Mouse (Mus musculus) A20 (cell line): ENCODE results near the gene Srpk1.

ENCODE experiments used
- DNase-seq: peaks from one replicate; pipeline ENCODE4 v3.0.0-alpha.2; 2011; ENCODE audit warnings: low read depth, low spot score

Srpk1 gene

GRCm38 (mm10) chr17:28613096-28613495, 9.4 kb downstream of the Srpk1 start:
- DNase-seq, result no peak

GRCm38 (mm10) chr17:28612603-28613002, 9.9 kb downstream of the Srpk1 start:
- no peak for DNase-seq

DNA sequence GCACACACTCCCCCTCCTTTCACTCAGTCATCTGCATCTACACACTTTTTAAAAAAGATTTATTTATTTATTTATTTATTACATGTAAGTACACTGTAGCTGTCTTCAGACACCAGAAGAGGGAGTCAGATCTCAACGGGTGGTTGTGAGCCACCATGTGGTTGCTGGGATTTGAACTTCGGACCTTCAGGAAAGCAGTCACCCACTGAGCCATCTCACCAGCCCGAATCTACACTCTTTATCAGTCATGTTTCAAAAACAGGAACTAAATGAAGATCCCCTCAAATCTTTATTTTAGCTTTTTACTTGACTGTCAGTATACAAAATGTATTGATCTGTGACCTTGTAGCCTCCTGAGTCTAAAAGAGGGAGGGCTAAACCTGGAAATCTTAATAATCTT, 13.0 kb downstream of the Srpk1 start:
- peak; percentile 15 for DNase-seq

GRCm38 (mm10) chr17:28601557-28602250, 20.8 kb downstream of the Srpk1 start:
- no peak for DNase-seq

DNA sequence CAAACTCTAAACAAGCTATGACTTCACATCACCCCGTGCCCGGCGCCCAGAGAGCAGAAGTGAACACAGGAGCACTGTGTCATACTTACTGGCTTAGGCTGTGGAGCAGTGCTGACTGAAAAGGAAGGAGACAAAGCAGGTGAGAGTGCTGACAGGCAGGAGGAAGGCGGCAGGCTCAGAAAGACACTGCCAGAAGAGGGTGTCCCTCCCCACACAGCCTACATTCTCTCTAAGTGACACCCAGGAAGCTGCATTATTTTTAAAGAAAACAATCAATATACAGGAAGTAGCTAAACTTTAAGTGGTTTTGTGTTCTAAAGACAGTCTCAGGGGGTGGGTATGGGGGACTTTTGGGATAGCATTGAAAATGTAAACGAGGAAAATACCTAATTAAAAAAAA, 21.7 kb downstream of the Srpk1 start:
- DNase-seq, result no peak

DNA sequence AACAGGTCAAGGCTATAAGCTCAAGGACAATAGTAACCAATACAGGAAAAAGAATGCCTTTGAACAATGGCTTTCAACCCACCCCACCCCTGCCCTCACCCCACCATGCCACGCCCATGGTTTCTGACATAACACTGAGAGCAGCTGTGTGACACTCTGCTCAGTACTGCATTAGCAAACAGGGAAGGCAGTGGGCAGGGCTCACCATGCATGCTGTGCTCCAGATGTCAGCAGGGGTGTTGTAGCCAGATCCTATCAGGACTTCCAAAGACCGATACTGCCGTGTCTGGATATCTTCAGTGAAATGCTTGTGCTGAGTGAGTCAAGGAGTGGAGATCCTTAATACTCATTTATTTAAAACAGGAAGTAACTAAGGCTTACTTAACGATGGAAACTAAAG, 28.5 kb downstream of the Srpk1 start:
- DNase-seq, result peak; percentile 76

DNA sequence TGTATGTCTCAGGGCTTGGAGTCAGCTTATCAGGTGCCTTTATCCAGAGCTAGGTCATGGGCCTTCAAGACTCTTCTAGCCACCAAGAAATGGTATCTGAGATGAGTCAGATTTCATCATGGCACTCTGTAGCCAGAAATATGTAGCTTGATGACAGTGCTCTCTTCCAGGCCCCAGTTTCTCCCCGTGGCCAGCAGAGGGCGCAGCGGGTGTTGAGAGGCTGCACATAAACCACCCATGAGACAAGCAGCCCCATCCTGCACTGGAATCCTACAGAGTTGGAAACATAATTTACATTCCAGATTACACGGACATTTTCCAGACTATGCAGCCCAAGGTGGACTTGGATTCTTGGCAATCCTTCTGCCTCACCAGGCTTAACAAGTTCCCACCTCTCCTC, 29.5 kb downstream of the Srpk1 start:
- DNase-seq, result peak; percentile 73

GRCm38 (mm10) chr17:28591476-28591875, 31.0 kb downstream of the Srpk1 start:
- DNase-seq, result no peak

DNA sequence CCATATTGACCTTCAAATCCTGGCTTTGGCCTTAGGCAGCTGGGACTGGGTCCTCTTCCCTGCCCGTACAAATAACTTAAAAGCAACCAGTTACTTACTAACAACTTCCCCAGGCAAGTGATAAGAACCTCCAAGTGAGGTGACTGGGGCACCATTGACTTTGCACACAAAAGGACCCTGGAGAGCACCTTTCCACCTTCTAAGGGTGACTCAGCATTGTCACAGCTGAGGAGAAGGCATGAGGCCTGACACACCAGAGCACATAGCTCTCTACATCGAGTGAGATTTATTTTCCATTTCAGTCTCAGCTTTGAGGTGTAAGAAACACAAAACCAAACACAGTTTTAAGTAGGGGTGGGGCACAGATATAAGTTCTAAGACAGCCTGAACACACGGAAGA, 31.9 kb downstream of the Srpk1 start:
- DNase-seq, result no peak

GRCm38 (mm10) chr17:28588591-28588990, 33.9 kb downstream of the Srpk1 start:
- no peak for DNase-seq

DNA sequence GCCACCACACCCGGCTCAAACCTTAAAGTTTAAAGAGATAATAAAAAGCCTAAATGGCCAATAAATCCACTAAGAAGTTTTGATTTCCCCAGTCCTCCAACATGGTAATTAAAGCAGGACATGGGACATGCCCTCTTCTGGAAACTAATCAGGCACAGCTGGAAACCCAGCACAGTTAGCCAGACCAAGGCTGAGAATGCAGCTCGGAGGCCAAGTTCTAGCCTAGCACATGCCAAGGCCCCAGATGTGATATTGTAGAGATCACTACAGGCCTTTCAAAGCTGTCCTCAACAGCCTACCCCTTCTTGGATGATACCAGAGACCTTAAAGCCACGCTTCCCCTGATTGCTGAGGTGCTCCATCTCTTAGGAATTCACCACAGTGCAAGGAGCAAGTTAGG, 36.0 kb downstream of the Srpk1 start:
- no peak for DNase-seq

DNA sequence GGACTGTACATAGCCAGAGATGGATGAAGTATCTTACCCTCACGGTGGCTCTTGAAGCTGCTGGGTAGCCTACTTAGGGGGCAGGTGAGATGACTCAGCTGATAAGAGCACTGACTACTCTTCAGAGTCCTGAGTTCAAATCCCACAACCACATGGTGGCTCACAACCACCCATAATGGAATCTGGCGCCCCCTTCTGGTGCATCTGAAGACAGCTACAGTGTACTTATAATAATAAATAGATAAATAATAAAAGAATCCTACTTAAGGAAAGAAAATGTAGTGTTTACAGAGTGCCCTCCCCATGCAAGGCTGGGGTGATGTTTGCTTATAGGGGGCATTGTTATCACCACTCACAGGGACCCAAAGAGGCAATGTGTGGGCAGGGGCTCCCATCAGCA, 41.5 kb downstream of the Srpk1 start:
- DNase-seq, result no peak

GRCm38 (mm10) chr17:28580396-28580795, 42.1 kb downstream of the Srpk1 start:
- DNase-seq, result peak; percentile 57

DNA sequence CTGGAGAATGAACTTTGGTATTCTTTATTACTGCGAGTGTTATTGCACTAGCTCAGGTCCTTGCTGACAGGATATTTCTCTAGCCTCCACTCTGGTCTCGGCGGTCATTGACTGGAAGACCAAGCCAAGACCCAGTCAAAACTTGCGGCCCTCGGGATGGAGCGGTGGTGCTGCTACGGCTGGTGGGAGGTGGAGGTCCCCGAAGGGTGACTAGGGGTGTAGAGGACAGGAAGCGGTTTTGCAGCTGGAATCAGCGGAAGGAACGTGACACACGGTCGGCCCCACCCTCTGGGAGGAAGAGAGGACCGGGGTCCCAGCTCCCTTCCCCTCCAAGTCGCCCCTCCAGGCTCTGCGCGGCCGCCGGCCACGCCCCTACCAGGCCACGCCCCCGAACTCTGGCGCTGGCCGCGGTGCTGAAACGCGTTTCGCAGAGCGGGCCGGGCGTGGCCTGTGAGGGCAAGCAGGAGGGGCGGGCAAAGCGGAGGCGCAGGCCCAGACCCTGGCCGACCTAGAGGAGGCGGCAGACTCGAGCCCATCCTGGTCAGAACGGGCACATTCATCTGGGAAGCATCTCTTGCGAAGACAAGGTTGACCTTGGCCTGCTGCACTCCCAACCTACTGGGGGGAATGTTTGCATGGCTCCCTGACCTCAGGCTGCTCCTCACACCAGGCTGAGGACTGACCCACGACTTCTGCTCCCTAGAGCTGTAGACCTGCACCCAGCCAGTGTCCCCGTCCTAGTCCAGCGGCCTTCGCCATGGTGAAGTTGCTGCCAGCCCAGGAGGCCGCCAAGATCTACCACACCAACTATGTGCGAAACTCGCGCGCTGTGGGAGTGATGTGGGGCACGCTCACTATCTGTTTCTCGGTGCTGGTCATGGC, 47.0 kb downstream of the Srpk1 start, which contains the start of gene Lhfpl5:
Lhfpl5 (plus strand) TSS at position 398 of the 882 bp plus-strand sequence.
- DNase-seq, result peak; percentile 32

- no peak for DNase-seq
Measured at GRCm38 (mm10) chr17:28572941-28573340, 49.6 kb downstream of the Srpk1 start.

- DNase-seq, result no peak
Measured at GRCm38 (mm10) chr17:28572521-28572920, 50.0 kb downstream of the Srpk1 start.

GRCm38 (mm10) chr17:28571868-28572267, 50.6 kb downstream of the Srpk1 start:
- no peak for DNase-seq

GRCm38 (mm10) chr17:28567541-28567940, 55.0 kb downstream of the Srpk1 start:
- DNase-seq, result no peak

DNA sequence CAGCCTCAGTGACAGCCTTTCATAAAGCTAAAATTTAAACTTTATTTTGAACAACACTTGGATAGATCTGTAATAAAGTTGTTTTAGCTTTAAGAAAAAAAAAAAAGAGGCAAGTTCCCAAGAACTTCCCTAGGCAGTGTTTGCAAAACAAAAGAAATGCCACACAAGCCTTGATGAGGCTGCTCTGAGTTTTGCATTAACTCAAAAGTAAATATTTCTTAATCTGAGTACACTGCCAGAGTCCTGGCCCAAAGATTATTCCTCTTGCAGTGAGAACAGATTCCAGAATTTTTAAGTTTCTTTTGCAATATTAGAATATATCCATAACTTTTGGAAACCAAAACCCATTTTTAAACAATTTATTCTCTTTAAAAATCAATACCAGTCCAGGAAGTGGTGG, 57.3 kb downstream of the Srpk1 start:
- DNase-seq, result no peak

- no peak for DNase-seq
Measured at GRCm38 (mm10) chr17:28561613-28562012, 60.9 kb downstream of the Srpk1 start.

DNA sequence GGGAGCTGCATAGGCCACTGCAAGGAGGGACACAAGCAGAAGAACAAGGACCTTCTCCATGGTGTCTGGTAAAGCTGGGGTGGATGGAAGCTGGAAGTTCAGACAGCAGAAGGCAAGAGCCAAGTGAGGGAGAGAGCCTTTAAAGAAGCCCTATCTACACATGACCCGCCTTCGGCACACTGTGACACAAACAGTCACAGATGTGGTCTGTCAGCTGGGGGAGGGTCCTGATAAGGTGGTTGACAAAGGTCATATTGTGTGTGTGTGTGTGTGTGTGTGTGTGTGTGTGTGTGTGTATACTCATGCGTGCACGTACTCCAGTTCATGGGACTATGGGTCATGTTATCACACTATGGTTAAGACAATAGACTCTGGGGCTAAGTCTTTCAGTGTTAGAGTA, 61.9 kb downstream of the Srpk1 start, which contains the start of gene Clps:
Clps (minus strand) TSS at position 169 of the 400 bp plus-strand sequence.
- DNase-seq, result no peak

- no peak for DNase-seq
Measured at GRCm38 (mm10) chr17:28557772-28558171, 64.7 kb downstream of the Srpk1 start.
